Mouse (Mus musculus) kidney, embryonic 16.5 days (tissue): Measurements from ENCODE around the gene Xylb. TPM values are rescaled to one million over a fixed set of nuclear protein-coding genes. Genes with fewer than 3 reads are reported as not detected.
A peak's percentile ranks its signal among the peaks of the same experiment; 100 is the strongest.

Source experiments
- ATAC-seq: fragments of 200-750 bp; cut with Nextera tagmentation; 2 replicates; pipeline ENCODE4 v1.8.0; 2017; ENCODE audit warnings: moderate TSS enrichment; ENCODE audit not compliant: low FRiP score, low TSS enrichment
- H3K27ac ChIP-seq: fragments of 300-500 bp; sonication (generic); 2 replicates; pipeline ENCODE4 v1.5.1; 2014; ENCODE audit warnings: low read length
- H3K27me3 ChIP-seq: fragments of 300-500 bp; sonication (generic); 2 replicates; pipeline ENCODE4 v1.6.1; 2014; ENCODE audit warnings: low read length, control low read depth, mixed read lengths; ENCODE audit not compliant: insufficient read depth
- H3K36me3 ChIP-seq: fragments of 300-500 bp; sonication (generic); 2 replicates; pipeline ENCODE4 v1.6.1; 2014; ENCODE audit warnings: low read length, control low read depth, mixed read lengths; ENCODE audit not compliant: insufficient read depth
- H3K4me1 ChIP-seq: fragments of 300-500 bp; sonication (generic); 2 replicates; pipeline ENCODE4 v1.6.1; 2014; ENCODE audit warnings: low read length, control low read depth, mixed read lengths; ENCODE audit not compliant: insufficient read depth
- H3K4me2 ChIP-seq: fragments of 300-500 bp; sonication (generic); replicated peaks from 2 replicates; pipeline ENCODE4 v1.6.1; 2014; ENCODE audit warnings: low read depth, low read length
- H3K4me3 ChIP-seq: fragments of 300-500 bp; sonication (generic); 2 replicates; pipeline ENCODE4 v1.5.1; 2014; ENCODE audit warnings: mild to moderate bottlenecking, low read length
- H3K9ac ChIP-seq: fragments of 300-500 bp; sonication (generic); replicated peaks from 2 replicates; pipeline ENCODE4 v1.6.1; 2014; ENCODE audit warnings: low read length
- H3K9me3 ChIP-seq: fragments of 300-500 bp; sonication (generic); 2 replicates; pipeline ENCODE4 v1.6.1; 2016; ENCODE audit warnings: low read length, control low read depth
- WGBS: fragments of 180-500 bp; shearing (Covaris S2); extraction: QIAGEN DNeasy Blood & Tissue Kit; methylation state at CpG from one replicate; pipeline ENCODE4 v1.1.7; 2014; 5-methylcytosine and 5-hydroxymethylcytosine counted together
- polyA plus RNA-seq: library from polyadenylated mRNA; unstranded; fragments of >200 nt; fragmentation: Nextera tagmentation; extraction: Ambion mirVana; gene quantifications from 2 replicates; pipeline ENCODE4 v1.2.1, GENCODE M21; 2015

The Xylb gene
- polyA plus RNA-seq, 1 experiment from 2014 or later: 34.7 TPM

DNA sequence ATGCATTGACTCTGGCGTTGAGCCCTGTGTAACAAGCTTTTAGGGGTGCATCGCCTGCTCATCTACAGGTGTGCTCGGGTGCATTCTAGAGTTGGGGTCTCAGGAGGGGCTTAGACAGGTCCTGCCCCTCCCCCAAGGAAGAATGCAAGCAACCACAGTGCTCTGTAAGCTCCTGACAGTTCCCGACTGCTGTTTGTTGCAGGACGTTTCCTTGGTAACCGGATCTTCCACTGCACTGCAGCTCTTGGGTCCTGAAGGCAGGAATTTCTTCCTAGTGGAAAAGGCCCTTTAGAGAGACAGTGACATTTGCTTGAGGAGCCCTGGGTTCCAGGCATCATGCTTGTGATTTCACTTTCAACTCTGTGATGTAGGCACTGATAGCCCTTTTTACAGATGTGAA, 25.4 kb downstream of the Xylb start:
- no peak for ATAC-seq
- no peak overlapping the region for H3K4me2 ChIP-seq
- peaks cover 11% of the 10 kb centered on the region; the same call in 1 of the 2 replicates for H3K36me3 ChIP-seq
- H3K9me3 ChIP-seq: no peaks in the 10 kb centered on the region
- H3K4me3 ChIP-seq: no peak overlapping the region
- no peak overlapping the region for H3K9ac ChIP-seq
- no peaks in the 10 kb centered on the region for H3K4me1 ChIP-seq
- H3K27me3 ChIP-seq: no peaks in the 10 kb centered on the region
- H3K27ac ChIP-seq: no peak overlapping the region
- WGBS: 67% methylated on average over 6 of the region's 6 CpGs

DNA sequence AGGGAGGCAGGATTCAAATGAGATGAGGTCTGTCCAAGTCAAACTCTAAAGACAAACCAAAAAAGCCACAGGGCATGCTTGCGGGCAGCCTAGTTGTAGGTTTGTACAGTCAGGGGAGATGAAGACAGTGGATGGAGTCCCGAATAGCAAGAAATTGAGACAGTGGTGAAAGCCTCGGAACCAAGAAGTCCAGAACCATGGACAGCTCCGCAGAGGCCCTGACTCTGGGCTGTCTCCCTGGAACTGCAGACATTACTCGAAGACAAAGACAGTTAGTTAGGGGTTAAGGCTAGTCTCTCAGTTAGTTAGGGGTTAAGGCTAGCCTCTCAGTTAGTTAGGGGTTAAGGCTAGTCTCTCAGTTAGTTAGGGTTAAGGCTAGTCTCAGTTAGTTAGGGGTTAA, 31.8 kb downstream of the Xylb start:
- H3K9me3 ChIP-seq: no peaks in the 10 kb centered on the region
- H3K27ac ChIP-seq: no peak overlapping the region
- WGBS: 47% methylated on average over 5 of the region's 5 CpGs
- 0 out of 2 replicates have a peak, but pooled peaks cover 5% of the 10 kb centered on the region for H3K36me3 ChIP-seq
- no peaks in the 10 kb centered on the region for H3K27me3 ChIP-seq
- H3K4me1 ChIP-seq: no peaks in the 10 kb centered on the region
- H3K4me3 ChIP-seq: no peak overlapping the region
- no peak for ATAC-seq
- H3K9ac ChIP-seq: no peak overlapping the region
- no peak overlapping the region for H3K4me2 ChIP-seq

DNA sequence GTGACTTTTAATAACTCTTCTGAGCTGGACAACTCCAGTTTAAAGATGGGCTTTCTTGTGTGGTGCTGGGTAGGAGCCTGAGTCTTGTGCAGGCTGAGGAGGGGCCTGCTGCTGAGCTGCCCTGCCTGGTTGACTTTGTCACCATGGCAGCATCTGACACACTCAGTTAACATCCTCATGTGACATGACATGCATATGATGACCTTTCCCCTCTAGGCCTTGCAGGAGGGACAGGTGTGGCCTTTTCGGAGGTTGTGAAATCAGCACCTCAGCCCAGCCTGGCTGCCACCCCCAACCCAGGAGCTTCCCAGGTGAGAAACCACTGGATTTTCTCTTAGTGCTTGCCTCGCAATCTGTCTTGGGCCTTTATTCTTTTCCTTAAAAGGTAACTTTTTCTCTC, 33.0 kb downstream of the Xylb start:
- no peak for ATAC-seq
- 95% methylated on average over 2 of the region's 2 CpGs for WGBS

DNA sequence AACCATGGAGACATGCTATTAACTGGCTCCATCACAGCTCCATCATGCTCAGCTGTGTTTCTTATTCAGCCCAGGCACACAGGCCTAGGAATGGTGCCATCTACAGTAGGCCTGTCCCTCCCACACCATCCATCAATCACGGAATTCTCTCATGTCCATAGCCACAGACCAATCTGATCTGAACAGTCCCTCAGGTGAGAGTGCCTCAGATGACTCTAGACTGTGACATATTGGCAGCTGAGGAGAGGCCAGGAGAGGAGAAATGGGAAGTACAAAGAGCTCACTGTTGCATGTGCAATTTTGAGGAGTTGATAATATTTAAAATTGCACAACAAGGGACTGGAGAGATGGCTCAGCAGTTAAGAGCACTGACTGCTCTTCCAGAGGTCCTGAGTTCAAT, 37.6 kb downstream of the Xylb start:
- 83% methylated on average over 1 of the region's 1 CpGs for WGBS

More for the DNA sequence above, 33.0 kb downstream of the Xylb start:
- H3K4me3 ChIP-seq: no peak overlapping the region
- H3K4me1 ChIP-seq: no peaks in the 10 kb centered on the region
- no peaks in the 10 kb centered on the region for H3K27me3 ChIP-seq
- H3K9me3 ChIP-seq: no peaks in the 10 kb centered on the region
- no peak overlapping the region for H3K27ac ChIP-seq
- H3K36me3 ChIP-seq: 0 out of 2 replicates have a peak, but pooled peaks cover 5% of the 10 kb centered on the region
- no peak overlapping the region for H3K9ac ChIP-seq
- H3K4me2 ChIP-seq: no peak overlapping the region

DNA sequence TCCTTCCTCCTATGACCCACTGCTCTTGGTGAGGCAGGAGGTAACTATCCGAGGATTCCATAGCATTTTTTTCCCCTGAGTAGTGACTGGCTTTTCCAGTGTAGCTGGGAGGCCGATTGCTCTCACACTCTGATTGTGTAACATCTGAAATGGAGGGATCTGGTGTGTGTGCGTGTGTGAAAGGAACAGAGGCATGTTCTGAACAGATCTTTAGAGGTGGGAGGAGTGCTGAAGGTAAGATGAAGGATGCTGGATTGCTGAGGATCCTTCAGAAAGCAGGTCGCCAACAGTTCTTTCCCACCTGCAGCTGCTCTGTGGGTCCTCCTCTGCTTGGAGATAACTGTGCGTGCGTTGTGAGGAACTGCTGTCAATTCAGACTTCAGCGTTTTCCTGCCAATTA, 44.2 kb downstream of the Xylb start:
- peaks cover 25% of the 10 kb centered on the region for H3K4me1 ChIP-seq
- no peak; the same call in 1 of the 2 replicates for ATAC-seq
- H3K9ac ChIP-seq: peak overlapping the region; percentile 58
- H3K36me3 ChIP-seq: no peaks in the 10 kb centered on the region
- H3K4me3 ChIP-seq: peak overlapping the region; percentile 88
- no peak overlapping the region; the same call in 1 of the 2 replicates for H3K27ac ChIP-seq
- 2% methylated on average over 7 of the region's 7 CpGs for WGBS
- H3K27me3 ChIP-seq: no peaks in the 10 kb centered on the region
- peak overlapping the region; percentile 96 for H3K4me2 ChIP-seq
- H3K9me3 ChIP-seq: no peaks in the 10 kb centered on the region

More for the DNA sequence above, 37.6 kb downstream of the Xylb start:
- no peak overlapping the region for H3K4me3 ChIP-seq
- H3K36me3 ChIP-seq: no peaks in the 10 kb centered on the region
- ATAC-seq: no peak
- H3K27me3 ChIP-seq: no peaks in the 10 kb centered on the region
- H3K9ac ChIP-seq: no peak overlapping the region
- no peak overlapping the region for H3K27ac ChIP-seq
- no peaks in the 10 kb centered on the region for H3K9me3 ChIP-seq
- H3K4me2 ChIP-seq: no peak overlapping the region
- no peaks in the 10 kb centered on the region for H3K4me1 ChIP-seq

DNA sequence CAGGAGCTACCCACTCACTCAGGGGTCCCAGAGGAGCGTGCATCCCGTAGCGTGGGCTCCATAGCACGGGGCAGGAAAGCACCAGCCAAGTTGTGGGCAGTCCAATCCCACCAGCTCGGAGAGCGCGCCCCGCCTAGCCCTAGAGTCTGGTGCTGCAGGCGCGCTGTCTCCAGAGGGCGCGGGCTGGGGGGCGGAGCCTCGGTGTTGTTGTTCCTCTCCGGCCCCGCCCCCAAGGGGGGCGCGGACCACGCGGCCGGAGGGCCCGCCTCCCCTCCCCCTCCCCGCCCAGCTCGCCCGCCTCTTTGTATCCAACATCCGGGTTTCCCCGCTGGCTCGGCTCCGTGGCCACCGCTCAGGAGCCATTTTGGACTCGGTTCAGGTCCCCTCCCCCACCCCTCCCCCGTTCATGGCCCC, 44.6 kb downstream of the Xylb start, which contains the start of gene Acvr2b:
Gene Acvr2b, plus strand, starts transcription at position 318 of the 414 bp plus-strand sequence.
- no peaks in the 10 kb centered on the region for H3K36me3 ChIP-seq
- peak within 1 kb of the TSS; percentile 88 for H3K4me3 ChIP-seq
- ATAC-seq: peak; percentile 97
- 0% methylated on average over 21 of the region's 32 CpGs for whole genome bisulfite sequencing
- peaks cover 25% of the 10 kb centered on the region for H3K4me1 ChIP-seq
- H3K9ac ChIP-seq: peak within 1 kb of the TSS; percentile 100
- H3K4me2 ChIP-seq: peak within 1 kb of the TSS; percentile 96
- H3K9me3 ChIP-seq: no peaks in the 10 kb centered on the region
- H3K27ac ChIP-seq: peak within 1 kb of the TSS; percentile 97
- no peaks in the 10 kb centered on the region for H3K27me3 ChIP-seq

DNA sequence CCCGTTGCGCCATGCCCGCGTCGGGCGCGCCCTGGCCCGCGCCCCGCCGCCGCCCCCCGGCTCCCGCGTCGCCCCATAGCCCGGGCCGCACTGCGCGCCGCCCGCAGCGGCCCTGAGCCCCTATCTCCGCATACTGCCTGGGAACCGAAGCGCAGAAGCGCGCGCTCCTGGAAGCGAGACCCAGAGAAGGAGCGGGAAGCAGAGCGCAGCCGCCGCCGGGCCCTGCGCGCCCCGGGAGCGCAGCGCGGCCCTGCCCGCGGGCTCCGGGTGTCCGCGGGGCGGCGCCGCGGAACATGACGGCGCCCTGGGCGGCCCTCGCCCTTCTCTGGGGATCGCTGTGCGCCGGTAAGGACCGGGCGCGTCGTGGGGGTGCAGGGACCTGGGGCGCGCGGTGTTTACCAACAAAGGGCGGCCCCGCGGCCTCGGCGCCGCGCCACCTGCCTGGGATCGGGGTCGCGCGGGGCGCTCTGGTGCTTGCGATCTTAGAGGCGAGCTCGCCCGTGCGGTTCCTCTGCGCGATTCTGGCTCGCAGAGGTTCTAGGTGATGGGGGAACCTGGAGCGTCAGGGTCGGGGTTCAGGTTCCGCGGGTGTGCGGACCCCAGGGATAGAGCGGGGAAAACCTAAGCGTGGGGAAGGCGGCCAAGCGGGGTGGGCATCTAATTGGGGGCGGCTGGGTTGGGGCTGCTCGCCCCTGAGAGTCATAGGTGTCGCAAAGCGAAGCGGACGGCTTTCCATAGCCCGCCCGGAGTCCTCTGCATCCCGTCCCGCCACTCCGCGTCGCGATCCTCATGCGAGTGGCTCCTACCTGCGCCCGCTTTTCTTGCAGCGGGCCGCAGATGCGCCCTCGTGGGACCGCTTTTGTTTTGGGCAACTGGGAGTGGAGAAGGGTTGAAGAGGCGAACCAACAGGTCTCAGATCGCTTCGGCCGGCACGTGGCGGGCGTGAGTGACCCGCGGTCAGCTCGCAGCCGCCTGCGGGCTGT, 45.4 kb downstream of the Xylb start:
- Histone ChIP-seq H3K4me3 (peak overlapping the region; percentile 88), H3K9ac (peak overlapping the region; percentile 100), H3K9me3 (no peaks in the 10 kb centered on the region), H3K4me2 (peak overlapping the region; percentile 96), H3K27ac (peak overlapping the region; percentile 97), H3K36me3 (no peaks in the 10 kb centered on the region; the same call in 1 of the 2 replicates), H3K27me3 (no peaks in the 10 kb centered on the region), H3K4me1 (peaks cover 31% of the 10 kb centered on the region)
- ATAC-seq: peak; percentile 78; the same call in 1 of the 2 replicates
- under 1% methylated on average over 110 of the region's 127 CpGs for WGBS

DNA sequence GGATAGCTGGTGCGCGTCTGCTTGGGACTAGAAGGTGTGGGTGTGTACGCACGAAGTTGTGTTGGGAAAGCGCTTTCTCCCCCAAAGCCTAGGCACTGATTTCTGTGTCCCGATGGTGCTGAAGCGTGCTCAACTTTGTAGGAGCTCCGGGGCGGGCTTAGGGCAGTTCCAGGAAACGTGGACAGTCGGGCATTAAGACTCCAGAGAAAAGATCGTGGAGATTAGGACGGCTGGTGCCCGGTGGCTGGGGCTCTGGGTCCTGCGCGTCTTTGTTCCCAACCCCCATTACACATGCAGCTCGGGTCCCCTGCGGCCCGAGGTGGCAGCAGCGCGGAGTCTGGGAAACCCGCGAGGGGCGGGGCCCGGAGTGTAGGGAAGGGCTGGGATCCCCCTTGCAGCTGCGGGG, 46.1 kb downstream of the Xylb start:
- H3K36me3 ChIP-seq: no peaks in the 10 kb centered on the region; the same call in 1 of the 2 replicates
- H3K4me3 ChIP-seq: peak overlapping the region; percentile 88
- WGBS: 0% methylated on average over 26 of the region's 26 CpGs
- peak overlapping the region; percentile 100 for H3K9ac ChIP-seq
- H3K4me2 ChIP-seq: peak overlapping the region; percentile 96
- H3K9me3 ChIP-seq: no peaks in the 10 kb centered on the region
- no peaks in the 10 kb centered on the region for H3K27me3 ChIP-seq
- peak; percentile 18; the same call in 1 of the 2 replicates for ATAC-seq
- H3K4me1 ChIP-seq: peaks cover 38% of the 10 kb centered on the region
- H3K27ac ChIP-seq: peak overlapping the region; percentile 97

DNA sequence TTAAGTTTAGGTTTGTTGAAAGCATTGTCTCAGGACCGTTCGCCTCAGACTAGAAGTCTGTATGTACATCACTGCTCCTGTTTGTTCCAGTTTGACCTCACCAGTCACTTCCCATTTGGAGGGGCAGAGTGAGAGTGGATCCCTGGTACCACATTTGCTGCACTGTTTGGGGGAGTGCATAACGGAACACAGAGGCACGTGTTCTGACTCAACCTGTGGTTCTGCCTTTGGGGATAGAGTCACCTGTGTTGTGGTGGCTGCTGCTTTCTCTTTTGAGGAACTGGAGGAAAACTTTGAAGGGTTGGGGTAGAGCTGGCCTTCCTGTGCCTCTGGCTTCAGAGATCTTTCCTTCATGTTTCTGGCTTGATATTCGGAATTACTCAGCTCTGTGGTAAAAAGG, 46.9 kb downstream of the Xylb start:
- Histone ChIP-seq H3K4me3 (peak overlapping the region; percentile 88), H3K4me1 (peaks cover 47% of the 10 kb centered on the region), H3K36me3 (no peaks in the 10 kb centered on the region; the same call in 1 of the 2 replicates), H3K4me2 (peak overlapping the region; percentile 96), H3K27ac (no peak overlapping the region), H3K9me3 (no peaks in the 10 kb centered on the region), H3K27me3 (no peaks in the 10 kb centered on the region), H3K9ac (peak overlapping the region; percentile 100; the same call in 1 of the 2 replicates)
- 57% methylated on average over 5 of the region's 5 CpGs for WGBS
- ATAC-seq: no peak
